Mouse (Mus musculus): ENCODE measurements around the gene Tenm3. TPM values are rescaled to one million over a fixed set of nuclear protein-coding genes. Genes with fewer than 3 reads are reported as not detected.

The Tenm3 gene
- polyA plus RNA-seq, 1 experiment, result 106 TPM

DNA sequence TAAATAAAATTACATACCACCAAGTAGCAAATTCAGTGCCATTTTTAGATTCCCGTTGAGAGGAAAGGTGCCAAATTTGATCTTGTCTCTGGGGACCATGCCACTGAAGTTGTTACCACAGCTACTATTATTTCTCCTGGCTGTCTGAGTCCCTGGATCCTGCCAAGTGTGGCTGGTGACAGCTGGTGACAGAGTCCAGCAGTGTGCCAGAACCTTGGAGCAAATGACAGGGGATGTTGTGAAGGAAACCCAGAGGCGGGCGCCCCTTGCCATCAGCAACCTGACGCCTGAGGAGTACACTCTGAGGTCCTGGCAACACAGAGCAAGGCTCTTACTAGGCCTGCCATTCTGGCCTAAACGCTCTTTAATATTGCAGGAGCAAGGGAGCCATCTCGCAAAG is 467.0 kb downstream of the Tenm3 start:
- no peak for TF ChIP-seq POLR2A (IDR thresholded peaks at IDR 0.05; ENCODE audit: low read depth, low read length)
- no peak for TF ChIP-seq CTCF (IDR thresholded peaks at IDR 0.05; ENCODE audit: borderline replicate concordance, insufficient read depth, low read length)
- H3K4me3 ChIP-seq (ENCODE audit: insufficient read depth, low read length), result no peak overlapping the region
- H3K27ac ChIP-seq (ENCODE audit: insufficient read depth, low read length), result no peak overlapping the region
- no peaks in the 10 kb centered on the region for H3K4me1 ChIP-seq (ENCODE audit: control insufficient read depth, insufficient read depth, low read length)

- no peak overlapping the region for H3K27ac ChIP-seq (ENCODE audit: insufficient read depth, low read length)
- TF ChIP-seq CTCF (IDR thresholded peaks at IDR 0.05; ENCODE audit: borderline replicate concordance, insufficient read depth, low read length) (no peak), POLR2A (IDR thresholded peaks at IDR 0.05; ENCODE audit: low read depth, low read length) (no peak)
- no peaks in the 10 kb centered on the region for H3K4me1 ChIP-seq (ENCODE audit: control insufficient read depth, insufficient read depth, low read length)
- no peak overlapping the region for H3K4me3 ChIP-seq (ENCODE audit: insufficient read depth, low read length)
Measured at GRCm38 (mm10) chr8:48375183-48375582, 468.6 kb downstream of the Tenm3 start.

DNA sequence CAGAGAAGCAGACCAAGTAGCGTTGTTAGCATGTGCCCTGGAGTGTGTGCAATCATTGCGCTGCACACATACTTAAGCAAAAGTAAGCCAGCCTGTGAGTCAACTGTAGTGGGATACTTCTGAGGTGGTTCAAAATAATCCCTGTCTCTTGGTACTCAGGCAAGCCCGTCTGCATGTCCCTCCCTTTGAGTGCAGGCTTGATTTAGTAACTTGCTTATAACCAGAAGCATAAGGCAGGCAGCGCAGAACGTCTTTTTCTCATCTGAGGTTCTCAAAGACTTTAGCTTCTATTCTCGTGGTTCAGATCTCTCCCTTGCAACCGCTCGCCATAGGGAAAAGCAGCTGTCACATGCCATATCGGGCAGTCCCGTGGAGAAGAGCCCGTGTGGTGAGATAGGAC is 470.3 kb downstream of the Tenm3 start:
- TF ChIP-seq CTCF (IDR thresholded peaks at IDR 0.05; ENCODE audit: borderline replicate concordance, insufficient read depth, low read length), result no peak
- TF ChIP-seq POLR2A (IDR thresholded peaks at IDR 0.05; ENCODE audit: low read depth, low read length), result no peak
- no peak overlapping the region for H3K4me3 ChIP-seq (ENCODE audit: insufficient read depth, low read length)
- no peak overlapping the region for H3K27ac ChIP-seq (ENCODE audit: insufficient read depth, low read length)
- no peaks in the 10 kb centered on the region for H3K4me1 ChIP-seq (ENCODE audit: control insufficient read depth, insufficient read depth, low read length)

GRCm38 (mm10) chr8:48367164-48367563 is 476.6 kb downstream of the Tenm3 start:
- no peak overlapping the region for H3K4me3 ChIP-seq (ENCODE audit: insufficient read depth, low read length)
- TF ChIP-seq POLR2A (IDR thresholded peaks at IDR 0.05; ENCODE audit: low read depth, low read length) (no peak), CTCF (IDR thresholded peaks at IDR 0.05; ENCODE audit: borderline replicate concordance, insufficient read depth, low read length) (no peak)
- no peaks in the 10 kb centered on the region for H3K4me1 ChIP-seq (ENCODE audit: control insufficient read depth, insufficient read depth, low read length)
- H3K27ac ChIP-seq (ENCODE audit: insufficient read depth, low read length), result no peak overlapping the region

DNA sequence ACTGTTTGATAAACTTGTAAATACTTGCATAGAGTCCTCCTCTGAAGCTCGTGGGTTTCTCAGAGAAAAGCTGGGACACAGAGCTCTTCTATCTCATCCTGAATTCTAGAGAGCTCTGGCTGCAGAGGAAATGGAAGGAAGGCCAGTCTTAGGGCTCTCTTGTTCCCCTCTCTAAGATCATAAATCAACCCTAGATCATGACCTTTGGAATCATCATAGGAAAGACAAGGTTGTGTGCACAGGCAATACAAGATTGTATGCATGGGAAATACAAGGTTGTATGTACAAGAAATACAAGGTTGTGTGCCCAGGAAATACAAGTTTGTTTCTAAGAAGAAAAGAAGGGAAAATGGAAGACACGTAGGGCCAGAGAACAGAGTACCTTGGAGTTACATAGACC is 486.9 kb downstream of the Tenm3 start:
- no peaks in the 10 kb centered on the region for H3K4me1 ChIP-seq (ENCODE audit: control insufficient read depth, insufficient read depth, low read length)
- no peak overlapping the region for H3K4me3 ChIP-seq (ENCODE audit: insufficient read depth, low read length)
- TF ChIP-seq CTCF (IDR thresholded peaks at IDR 0.05; ENCODE audit: borderline replicate concordance, insufficient read depth, low read length) (no peak), POLR2A (IDR thresholded peaks at IDR 0.05; ENCODE audit: low read depth, low read length) (no peak)
- no peak overlapping the region for H3K27ac ChIP-seq (ENCODE audit: insufficient read depth, low read length)

DNA sequence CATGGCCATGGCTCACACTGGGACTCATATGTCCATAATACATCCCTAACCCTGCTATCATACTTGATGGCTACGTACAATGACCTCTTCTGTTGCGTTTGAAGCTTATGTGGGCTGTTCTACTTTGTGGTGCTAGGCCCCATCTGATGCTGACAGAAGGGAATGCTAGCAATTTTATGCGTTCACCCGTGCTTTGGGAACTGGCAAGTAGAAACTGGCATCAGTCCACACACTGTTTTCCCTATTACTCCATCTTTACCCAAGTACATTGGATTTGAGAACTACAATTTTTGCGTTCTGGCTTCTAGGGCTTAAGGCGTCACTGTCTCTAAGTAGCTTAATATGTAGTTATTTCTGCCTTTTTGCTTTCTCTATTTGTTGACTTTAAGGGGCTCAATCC is 490.3 kb downstream of the Tenm3 start:
- no peak for TF ChIP-seq CTCF (IDR thresholded peaks at IDR 0.05; ENCODE audit: borderline replicate concordance, insufficient read depth, low read length)
- no peak for TF ChIP-seq POLR2A (IDR thresholded peaks at IDR 0.05; ENCODE audit: low read depth, low read length)
- Histone ChIP-seq H3K4me1 (ENCODE audit: control insufficient read depth, insufficient read depth, low read length) (no peaks in the 10 kb centered on the region), H3K4me3 (ENCODE audit: insufficient read depth, low read length) (no peak overlapping the region), H3K27ac (ENCODE audit: insufficient read depth, low read length) (no peak overlapping the region)

- H3K4me3 ChIP-seq (ENCODE audit: insufficient read depth, low read length), result no peak overlapping the region
- no peak overlapping the region for H3K27ac ChIP-seq (ENCODE audit: insufficient read depth, low read length)
- H3K4me1 ChIP-seq (ENCODE audit: control insufficient read depth, insufficient read depth, low read length), result no peaks in the 10 kb centered on the region
- no peak for TF ChIP-seq CTCF (IDR thresholded peaks at IDR 0.05; ENCODE audit: borderline replicate concordance, insufficient read depth, low read length)
- no peak for TF ChIP-seq POLR2A (IDR thresholded peaks at IDR 0.05; ENCODE audit: low read depth, low read length)
Measured at GRCm38 (mm10) chr8:48348901-48349300, 494.9 kb downstream of the Tenm3 start.

- Histone ChIP-seq H3K27ac (ENCODE audit: insufficient read depth, low read length) (no peak overlapping the region), H3K4me1 (ENCODE audit: control insufficient read depth, insufficient read depth, low read length) (no peaks in the 10 kb centered on the region), H3K4me3 (ENCODE audit: insufficient read depth, low read length) (no peak overlapping the region)
- TF ChIP-seq CTCF (IDR thresholded peaks at IDR 0.05; ENCODE audit: borderline replicate concordance, insufficient read depth, low read length) (no peak), POLR2A (IDR thresholded peaks at IDR 0.05; ENCODE audit: low read depth, low read length) (no peak)
Measured at GRCm38 (mm10) chr8:48348386-48348785, 495.4 kb downstream of the Tenm3 start.

GRCm38 (mm10) chr8:48343067-48343420 is 500.7 kb downstream of the Tenm3 start:
- no peak overlapping the region for H3K4me3 ChIP-seq (ENCODE audit: insufficient read depth, low read length)
- no peak overlapping the region for H3K27ac ChIP-seq (ENCODE audit: insufficient read depth, low read length)
- H3K4me1 ChIP-seq (ENCODE audit: control insufficient read depth, insufficient read depth, low read length), result no peaks in the 10 kb centered on the region
- TF ChIP-seq CTCF (IDR thresholded peaks at IDR 0.05; ENCODE audit: borderline replicate concordance, insufficient read depth, low read length), result no peak
- TF ChIP-seq POLR2A (IDR thresholded peaks at IDR 0.05; ENCODE audit: low read depth, low read length), result no peak

- TF ChIP-seq CTCF (IDR thresholded peaks at IDR 0.05; ENCODE audit: borderline replicate concordance, insufficient read depth, low read length) (no peak), POLR2A (IDR thresholded peaks at IDR 0.05; ENCODE audit: low read depth, low read length) (no peak)
- no peak overlapping the region for H3K4me3 ChIP-seq (ENCODE audit: insufficient read depth, low read length)
Measured at GRCm38 (mm10) chr8:48342321-48343066, 501.3 kb downstream of the Tenm3 start.

More at GRCm38 (mm10) chr8:48342321-48343066, 501.3 kb downstream of the Tenm3 start:
- H3K27ac ChIP-seq (ENCODE audit: insufficient read depth, low read length), result no peak overlapping the region
- H3K4me1 ChIP-seq (ENCODE audit: control insufficient read depth, insufficient read depth, low read length), result no peaks in the 10 kb centered on the region
